Mouse (Mus musculus) spleen, postnatal 10 days (tissue): ENCODE measurements at regions not wholly inside any gene's neighbourhood (a gene's known extent, or its start where the extent isn't known, plus 50 kb on each side); places are given as distances from the start of the nearest gene placed in this dataset.

ENCODE experiments used
- DNase-seq, 2 experiments: peaks; one replicate each; pipeline ENCODE4 v3.0.0; 2021 to 2022; ENCODE audit warnings: low spot score in 2 of 2

GRCm38 (mm10) chr1:23462411-23462810, 64.8 kb upstream of the Ogfrl1 start:
- no peak for DNase-seq

- no peak for DNase-seq
Measured at GRCm38 (mm10) chr1:23464081-23464480, 66.5 kb upstream of the Ogfrl1 start.

- no peak for DNase-seq
Measured at GRCm38 (mm10) chr1:23466340-23466739, 68.8 kb upstream of the Ogfrl1 start.

- no peak for DNase-seq
Measured at GRCm38 (mm10) chr1:23467405-23467804, 69.8 kb upstream of the Ogfrl1 start.

GRCm38 (mm10) chr1:23480776-23481320, 83.3 kb upstream of the Ogfrl1 start:
- DNase-seq: no peak

GRCm38 (mm10) chr1:23484566-23484965, 87.0 kb upstream of the Ogfrl1 start:
- no peak for DNase-seq

- DNase-seq: no peak
Measured at GRCm38 (mm10) chr1:23485150-23485775, 87.7 kb upstream of the Ogfrl1 start.

GRCm38 (mm10) chr1:23487031-23487430, 89.5 kb upstream of the Ogfrl1 start:
- DNase-seq: no peak

GRCm38 (mm10) chr1:23490640-23491039, 93.1 kb upstream of the Ogfrl1 start:
- DNase-seq: no peak

GRCm38 (mm10) chr1:23491041-23491440, 93.5 kb upstream of the Ogfrl1 start:
- no peak for DNase-seq

GRCm38 (mm10) chr1:23492981-23493380, 95.4 kb upstream of the Ogfrl1 start:
- no peak for DNase-seq

GRCm38 (mm10) chr1:23495412-23495811, 97.8 kb upstream of the Ogfrl1 start:
- no peak for DNase-seq

GRCm38 (mm10) chr1:23520113-23520512, 122.5 kb upstream of the Ogfrl1 start:
- DNase-seq: no peak

- DNase-seq: no peak
Measured at GRCm38 (mm10) chr1:23532659-23533058, 135.1 kb upstream of the Ogfrl1 start.

- DNase-seq: no peak
Measured at GRCm38 (mm10) chr1:23536621-23537020, 139.0 kb upstream of the Ogfrl1 start.

- DNase-seq: no peak
Measured at GRCm38 (mm10) chr1:23538419-23538818, 140.8 kb upstream of the Ogfrl1 start.

- DNase-seq: no peak
Measured at GRCm38 (mm10) chr1:23540594-23540993, 143.0 kb upstream of the Ogfrl1 start.

- no peak for DNase-seq
Measured at GRCm38 (mm10) chr1:23555794-23556193, 158.2 kb upstream of the Ogfrl1 start.

- no peak for DNase-seq
Measured at GRCm38 (mm10) chr1:23568106-23568505, 170.5 kb upstream of the Ogfrl1 start.

- no peak for DNase-seq
Measured at GRCm38 (mm10) chr1:23574461-23574860, 176.9 kb upstream of the Ogfrl1 start.

GRCm38 (mm10) chr1:23575005-23575404, 177.4 kb upstream of the Ogfrl1 start:
- DNase-seq: no peak

- DNase-seq: no peak
Measured at GRCm38 (mm10) chr1:23575515-23575914, 177.9 kb upstream of the Ogfrl1 start.

GRCm38 (mm10) chr1:23576150-23576549, 178.6 kb upstream of the Ogfrl1 start:
- no peak for DNase-seq

GRCm38 (mm10) chr1:23589414-23589942, 172.1 kb upstream of the B3gat2 start:
- DNase-seq: no peak
